Mouse (Mus musculus): ENCODE results near the gene Olfr282. TPM values are rescaled to one million over a fixed set of nuclear protein-coding genes. Genes with fewer than 3 reads are reported as not detected.
"Not testable (repeated sequence)": the region's sequence is repeated elsewhere in the genome, so short reads cannot be mapped to it uniquely, and the experiment has no call there.

Gene Olfr282
- polyA plus RNA-seq, 1 experiment from 2014 or later = not detected

DNA sequence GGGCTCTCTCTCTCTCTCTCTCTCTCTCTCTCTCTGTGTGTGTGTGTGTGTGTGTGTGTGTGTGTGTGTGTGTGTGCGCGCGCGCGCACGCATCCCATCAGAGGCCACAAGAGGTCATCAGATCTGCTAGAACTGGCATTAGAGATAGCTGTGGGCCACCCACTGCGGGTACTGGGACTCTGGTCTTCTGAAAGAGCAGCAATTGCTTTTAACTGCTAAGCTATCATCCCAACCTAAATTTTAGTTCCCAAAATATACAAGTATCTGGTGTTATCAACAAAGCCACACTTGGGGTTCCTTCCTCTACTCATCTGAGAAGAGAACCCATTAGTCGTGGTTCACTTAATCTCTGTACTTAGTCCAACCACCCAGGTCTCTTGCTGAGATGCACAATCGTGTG lies 20.8 kb upstream of the Olfr282 start:
- 94% methylated on average over 9 of the region's 9 CpGs for WGBS
- H3K36me3 ChIP-seq (ENCODE audit: control insufficient read depth, insufficient read depth, low read length) = no peaks in the 10 kb centered on the region

DNA sequence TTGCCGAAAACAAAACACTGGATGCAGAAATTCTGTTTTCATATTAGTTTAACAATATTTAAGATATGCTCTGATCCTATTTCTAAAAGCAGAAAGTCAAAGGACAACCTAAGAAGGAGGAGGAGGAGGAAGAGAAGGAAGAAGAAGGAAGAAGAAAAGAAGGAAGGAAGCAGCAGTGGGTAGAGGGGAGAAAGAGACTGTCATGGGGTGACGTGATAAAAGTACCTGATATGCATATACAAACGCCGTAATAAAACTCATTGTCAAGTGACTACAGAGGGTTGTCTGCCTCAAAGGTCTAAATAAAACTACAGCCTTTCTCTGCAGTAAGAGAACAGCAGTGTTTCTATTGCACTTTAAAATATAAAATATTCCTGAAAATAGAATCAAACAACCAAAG lies 15.0 kb upstream of the Olfr282 start:
- Histone ChIP-seq H3K27me3 (ENCODE audit: control insufficient read depth, insufficient read depth, low read length) (no peaks in the 10 kb centered on the region), H3K9ac (ENCODE audit: low read depth, low read length) (no peak overlapping the region), H3K4me3 (ENCODE audit: low read depth, low read length) (no peak overlapping the region), H3K9me3 (ENCODE audit: control insufficient read depth, low read length) (no peaks in the 10 kb centered on the region), H3K27ac (ENCODE audit: low read depth, low read length) (no peak overlapping the region), H3K4me1 (replicated peaks; ENCODE audit: control insufficient read depth, insufficient read depth, low read length) (no peaks in the 10 kb centered on the region), H3K36me3 (ENCODE audit: control insufficient read depth, insufficient read depth, low read length) (no peaks in the 10 kb centered on the region), H3K4me2 (replicated peaks; ENCODE audit: low read depth, low read length) (no peak overlapping the region)
- ATAC-seq (ENCODE audit: low FRiP score) = no peak
- WGBS = 83% methylated on average over 4 of the region's 4 CpGs
- no peak for DNase-seq (ENCODE audit: low spot score)

More for the DNA sequence above, 20.8 kb upstream of the Olfr282 start:
- Histone ChIP-seq H3K9ac (ENCODE audit: low read depth, low read length) (no peak overlapping the region), H3K9me3 (ENCODE audit: control insufficient read depth, low read length) (no peaks in the 10 kb centered on the region), H3K27ac (ENCODE audit: low read depth, low read length) (no peak overlapping the region), H3K4me2 (replicated peaks; ENCODE audit: low read depth, low read length) (no peak overlapping the region), H3K27me3 (ENCODE audit: control insufficient read depth, insufficient read depth, low read length) (no peaks in the 10 kb centered on the region), H3K4me1 (replicated peaks; ENCODE audit: control insufficient read depth, insufficient read depth, low read length) (no peaks in the 10 kb centered on the region), H3K4me3 (ENCODE audit: low read depth, low read length) (no peak overlapping the region)
- ATAC-seq (ENCODE audit: low FRiP score) (no peak), DNase-seq (ENCODE audit: low spot score) (no peak)

DNA sequence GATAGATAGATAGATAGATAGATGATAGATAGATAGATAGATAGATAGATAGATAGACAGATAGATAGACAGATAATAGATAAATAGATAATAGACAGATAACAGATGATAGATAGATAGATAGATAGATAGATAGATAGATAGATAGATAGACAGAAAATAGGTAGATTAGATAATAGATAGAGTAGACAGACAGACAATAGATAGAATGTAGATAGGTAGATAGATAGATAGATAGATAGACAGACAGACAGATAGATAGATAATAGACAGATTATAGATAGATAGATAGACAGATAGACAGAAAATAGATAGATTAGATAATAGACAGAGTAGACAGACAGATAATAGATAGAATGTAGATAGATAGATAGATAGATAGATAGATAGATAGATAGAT lies 14.2 kb upstream of the Olfr282 start:
- ATAC-seq (ENCODE audit: low FRiP score); H3K4me2 ChIP-seq (replicated peaks; ENCODE audit: low read depth, low read length); H3K27me3 ChIP-seq (ENCODE audit: control insufficient read depth, insufficient read depth, low read length); H3K27ac ChIP-seq (ENCODE audit: low read depth, low read length); H3K4me3 ChIP-seq (ENCODE audit: low read depth, low read length); H3K36me3 ChIP-seq (ENCODE audit: control insufficient read depth, insufficient read depth, low read length); DNase-seq (ENCODE audit: low spot score); H3K9me3 ChIP-seq (ENCODE audit: control insufficient read depth, low read length); H3K9ac ChIP-seq (ENCODE audit: low read depth, low read length); H3K4me1 ChIP-seq (replicated peaks; ENCODE audit: control insufficient read depth, insufficient read depth, low read length): not testable (repeated sequence)

DNA sequence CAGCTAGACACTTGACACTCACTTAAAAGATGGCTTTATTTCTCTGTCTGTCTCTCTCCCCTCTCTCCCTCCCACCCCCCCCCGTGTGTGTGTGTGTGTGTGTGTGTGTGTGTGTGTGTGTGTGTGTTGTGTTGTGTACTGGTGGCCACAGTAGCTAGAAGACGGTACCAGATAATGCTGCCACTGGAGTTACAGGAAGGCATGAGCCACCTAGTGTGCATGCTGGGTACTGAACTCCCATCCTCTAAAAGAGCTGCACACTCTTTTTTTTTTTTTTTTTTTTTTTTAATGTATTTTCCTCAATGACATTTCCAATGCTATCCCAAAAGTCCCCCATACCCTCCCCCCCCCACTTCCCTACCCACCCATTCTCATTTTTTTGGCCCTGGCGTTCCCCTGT lies 13.7 kb upstream of the Olfr282 start:
- not testable (repeated sequence) for H3K9me3 ChIP-seq (ENCODE audit: control insufficient read depth, low read length)

DNA sequence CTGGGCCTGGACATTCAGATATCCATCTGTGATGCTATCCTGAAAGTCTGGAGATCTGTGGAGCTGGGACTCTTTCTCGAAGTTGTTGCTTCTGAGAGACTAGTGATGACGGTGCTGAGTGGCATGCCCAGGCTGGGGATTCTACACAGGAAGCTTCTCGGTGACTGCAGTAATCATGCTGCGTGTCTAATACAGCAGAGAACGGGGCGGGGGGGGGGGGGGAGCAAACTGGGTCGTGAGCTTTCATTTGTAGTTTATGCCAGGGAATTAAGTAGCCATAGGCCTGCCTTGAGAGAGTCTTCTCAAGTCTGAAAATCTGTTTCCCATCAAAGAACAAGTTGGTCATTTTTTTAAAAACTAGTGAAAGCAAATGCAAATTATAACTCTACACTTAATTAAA lies 12.9 kb upstream of the Olfr282 start:
- no peaks in the 10 kb centered on the region for H3K36me3 ChIP-seq (ENCODE audit: control insufficient read depth, insufficient read depth, low read length)
- ATAC-seq (ENCODE audit: low FRiP score) = no peak
- H3K4me3 ChIP-seq (ENCODE audit: low read depth, low read length) = no peak overlapping the region
- H3K9ac ChIP-seq (ENCODE audit: low read depth, low read length) = no peak overlapping the region
- no peaks in the 10 kb centered on the region for H3K9me3 ChIP-seq (ENCODE audit: control insufficient read depth, low read length)
- WGBS = 85% methylated on average over 7 of the region's 7 CpGs
- H3K4me2 ChIP-seq (replicated peaks; ENCODE audit: low read depth, low read length) = no peak overlapping the region
- DNase-seq (ENCODE audit: low spot score) = no peak
- no peaks in the 10 kb centered on the region for H3K4me1 ChIP-seq (replicated peaks; ENCODE audit: control insufficient read depth, insufficient read depth, low read length)
- no peak overlapping the region for H3K27ac ChIP-seq (ENCODE audit: low read depth, low read length)
- H3K27me3 ChIP-seq (ENCODE audit: control insufficient read depth, insufficient read depth, low read length) = no peaks in the 10 kb centered on the region

More for the DNA sequence above, 13.7 kb upstream of the Olfr282 start:
- not testable (repeated sequence) for ATAC-seq (ENCODE audit: low FRiP score); H3K9ac ChIP-seq (ENCODE audit: low read depth, low read length); H3K4me3 ChIP-seq (ENCODE audit: low read depth, low read length); H3K4me2 ChIP-seq (replicated peaks; ENCODE audit: low read depth, low read length); H3K36me3 ChIP-seq (ENCODE audit: control insufficient read depth, insufficient read depth, low read length); H3K27ac ChIP-seq (ENCODE audit: low read depth, low read length); H3K27me3 ChIP-seq (ENCODE audit: control insufficient read depth, insufficient read depth, low read length); H3K4me1 ChIP-seq (replicated peaks; ENCODE audit: control insufficient read depth, insufficient read depth, low read length)
- peak; percentile 38 for DNase-seq (ENCODE audit: low spot score)
- WGBS = 11% methylated on average over 1 of the region's 3 CpGs

DNA sequence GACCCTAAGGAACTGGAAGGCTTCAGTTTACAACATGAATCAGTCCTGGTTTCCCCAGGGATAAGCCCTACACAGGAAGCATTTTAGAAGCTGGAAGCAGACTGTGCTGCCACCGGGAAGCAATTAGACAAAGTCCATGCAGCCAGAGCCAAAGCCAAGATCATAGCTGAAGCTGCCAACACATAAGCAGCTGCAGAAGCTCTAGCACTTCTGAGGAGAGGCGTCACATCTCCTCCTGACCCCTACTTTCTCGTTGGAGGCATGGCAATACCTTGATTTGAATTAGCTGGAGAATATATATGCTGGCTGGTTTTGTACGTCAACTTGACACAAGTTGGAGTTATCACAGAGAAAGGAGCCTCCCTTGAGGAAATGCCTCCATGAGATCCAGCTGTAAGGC lies 10.1 kb upstream of the Olfr282 start:
- Histone ChIP-seq H3K9me3 (ENCODE audit: control insufficient read depth, low read length) (no peaks in the 10 kb centered on the region), H3K9ac (ENCODE audit: low read depth, low read length) (no peak overlapping the region), H3K4me1 (replicated peaks; ENCODE audit: control insufficient read depth, insufficient read depth, low read length) (no peaks in the 10 kb centered on the region), H3K4me2 (replicated peaks; ENCODE audit: low read depth, low read length) (no peak overlapping the region), H3K27me3 (ENCODE audit: control insufficient read depth, insufficient read depth, low read length) (no peaks in the 10 kb centered on the region), H3K27ac (ENCODE audit: low read depth, low read length) (no peak overlapping the region), H3K36me3 (ENCODE audit: control insufficient read depth, insufficient read depth, low read length) (no peaks in the 10 kb centered on the region), H3K4me3 (ENCODE audit: low read depth, low read length) (no peak overlapping the region)
- DNase-seq (ENCODE audit: low spot score) (no peak), ATAC-seq (ENCODE audit: low FRiP score) (no peak)
- 71% methylated on average over 4 of the region's 4 CpGs for WGBS

DNA sequence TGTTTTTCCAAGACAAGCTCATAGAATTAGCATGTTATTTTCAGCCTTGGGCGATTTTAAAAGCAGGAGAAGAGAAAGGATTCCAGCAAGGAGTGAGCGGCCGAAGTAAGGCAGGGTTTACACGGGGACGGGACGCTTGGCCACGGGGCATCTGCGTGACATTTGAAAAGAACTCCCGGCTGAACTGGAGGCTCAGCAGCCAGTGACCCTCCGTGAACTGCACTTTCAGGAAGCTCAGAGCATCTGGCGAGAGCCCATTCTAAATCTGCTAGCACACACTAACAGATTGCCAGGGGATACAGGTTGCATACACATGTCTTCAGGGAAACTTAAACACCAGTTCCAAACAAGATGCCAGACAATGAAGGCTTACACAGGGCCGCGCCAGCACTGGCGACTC lies 6.7 kb upstream of the Olfr282 start:
- DNase-seq (ENCODE audit: low spot score) (no peak), ATAC-seq (ENCODE audit: low FRiP score) (no peak)
- H3K9ac ChIP-seq (ENCODE audit: low read depth, low read length) = no peak overlapping the region
- no peaks in the 10 kb centered on the region for H3K36me3 ChIP-seq (ENCODE audit: control insufficient read depth, insufficient read depth, low read length)
- no peaks in the 10 kb centered on the region for H3K4me1 ChIP-seq (replicated peaks; ENCODE audit: control insufficient read depth, insufficient read depth, low read length)
- H3K4me3 ChIP-seq (ENCODE audit: low read depth, low read length) = no peak overlapping the region
- no peak overlapping the region for H3K4me2 ChIP-seq (replicated peaks; ENCODE audit: low read depth, low read length)
- 65% methylated on average over 14 of the region's 14 CpGs for WGBS
- H3K27ac ChIP-seq (ENCODE audit: low read depth, low read length) = no peak overlapping the region
- H3K9me3 ChIP-seq (ENCODE audit: control insufficient read depth, low read length) = no peaks in the 10 kb centered on the region
- H3K27me3 ChIP-seq (ENCODE audit: control insufficient read depth, insufficient read depth, low read length) = no peaks in the 10 kb centered on the region

DNA sequence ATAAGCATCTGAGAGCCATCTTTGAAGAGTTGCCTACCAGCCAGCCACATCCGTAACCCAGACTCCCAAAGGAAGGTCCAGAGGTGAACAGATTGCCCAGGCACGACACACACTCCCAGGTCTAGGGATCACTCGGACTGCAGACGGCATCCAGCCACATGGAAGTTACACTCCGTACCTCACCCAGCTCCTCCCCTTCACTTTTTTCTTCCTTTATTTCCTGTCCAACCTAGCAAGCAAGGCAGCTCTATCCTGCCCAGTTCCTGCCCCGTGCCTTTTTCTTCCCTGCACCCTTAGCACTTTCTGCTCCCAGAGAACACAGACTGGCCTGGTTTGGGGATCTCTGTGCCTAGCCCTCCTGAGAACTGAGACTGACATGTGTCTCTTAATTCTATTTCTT lies 6.3 kb upstream of the Olfr282 start:
- Histone ChIP-seq H3K4me1 (replicated peaks; ENCODE audit: control insufficient read depth, insufficient read depth, low read length) (no peaks in the 10 kb centered on the region), H3K4me2 (replicated peaks; ENCODE audit: low read depth, low read length) (no peak overlapping the region), H3K9ac (ENCODE audit: low read depth, low read length) (no peak overlapping the region), H3K27me3 (ENCODE audit: control insufficient read depth, insufficient read depth, low read length) (no peaks in the 10 kb centered on the region), H3K4me3 (ENCODE audit: low read depth, low read length) (no peak overlapping the region), H3K36me3 (ENCODE audit: control insufficient read depth, insufficient read depth, low read length) (no peaks in the 10 kb centered on the region), H3K9me3 (ENCODE audit: control insufficient read depth, low read length) (no peaks in the 10 kb centered on the region), H3K27ac (ENCODE audit: low read depth, low read length) (no peak overlapping the region)
- DNase-seq (ENCODE audit: low spot score) (no peak), ATAC-seq (ENCODE audit: low FRiP score) (no peak)
- WGBS = 78% methylated on average over 6 of the region's 6 CpGs

DNA sequence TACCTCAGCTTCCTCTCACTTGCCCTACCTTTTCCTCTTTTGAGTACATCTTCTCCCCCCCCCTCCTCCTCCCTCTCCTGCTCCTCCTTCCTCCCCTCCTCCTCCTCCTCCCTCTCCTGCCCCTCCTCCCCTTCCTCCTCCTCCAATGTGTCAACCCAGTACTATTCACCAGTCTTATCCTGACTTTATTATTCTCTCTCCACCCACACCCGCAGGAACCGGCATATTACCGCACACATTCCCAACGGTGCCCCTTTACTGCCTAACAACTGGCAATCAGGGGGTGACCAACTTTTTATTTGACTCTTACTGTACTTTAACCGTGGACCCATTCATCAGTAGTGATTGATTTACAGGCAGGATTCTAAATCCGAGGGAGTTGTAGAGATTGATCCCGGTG lies 5.8 kb upstream of the Olfr282 start:
- H3K27ac ChIP-seq (ENCODE audit: low read depth, low read length) = no peak overlapping the region
- DNase-seq (ENCODE audit: low spot score) (no peak), ATAC-seq (ENCODE audit: low FRiP score) (no peak)
- WGBS = 85% methylated on average over 7 of the region's 7 CpGs
- H3K9me3 ChIP-seq (ENCODE audit: control insufficient read depth, low read length) = no peaks in the 10 kb centered on the region
- no peak overlapping the region for H3K9ac ChIP-seq (ENCODE audit: low read depth, low read length)
- H3K36me3 ChIP-seq (ENCODE audit: control insufficient read depth, insufficient read depth, low read length) = no peaks in the 10 kb centered on the region
- no peaks in the 10 kb centered on the region for H3K27me3 ChIP-seq (ENCODE audit: control insufficient read depth, insufficient read depth, low read length)
- no peaks in the 10 kb centered on the region for H3K4me1 ChIP-seq (replicated peaks; ENCODE audit: control insufficient read depth, insufficient read depth, low read length)
- H3K4me3 ChIP-seq (ENCODE audit: low read depth, low read length) = no peak overlapping the region
- H3K4me2 ChIP-seq (replicated peaks; ENCODE audit: low read depth, low read length) = no peak overlapping the region

Data from hindbrain, embryonic 11.5 days (tissue).